Mouse (Mus musculus) inflammation-experienced regulatory T-cells, adult 6 months (primary cell): ENCODE results near the gene Draxin. TPM values are rescaled to one million over a fixed set of nuclear protein-coding genes. Genes with fewer than 3 reads are reported as not detected.
A peak's percentile ranks its signal among the peaks of the same experiment; 100 is the strongest.

Source experiments
- ATAC-seq: one replicate; pipeline ENCODE4 v1.8.0; 2017
- polyA plus RNA-seq, 3 experiments: library from polyadenylated mRNA; unstranded; fragments of 100-300 nt; shearing (Covaris generic); gene quantifications; one replicate each; pipeline ENCODE4 v1.2.1; 2017

The Draxin gene
- polyA plus RNA-seq, 3 experiments from 2014 or later = not detected

DNA sequence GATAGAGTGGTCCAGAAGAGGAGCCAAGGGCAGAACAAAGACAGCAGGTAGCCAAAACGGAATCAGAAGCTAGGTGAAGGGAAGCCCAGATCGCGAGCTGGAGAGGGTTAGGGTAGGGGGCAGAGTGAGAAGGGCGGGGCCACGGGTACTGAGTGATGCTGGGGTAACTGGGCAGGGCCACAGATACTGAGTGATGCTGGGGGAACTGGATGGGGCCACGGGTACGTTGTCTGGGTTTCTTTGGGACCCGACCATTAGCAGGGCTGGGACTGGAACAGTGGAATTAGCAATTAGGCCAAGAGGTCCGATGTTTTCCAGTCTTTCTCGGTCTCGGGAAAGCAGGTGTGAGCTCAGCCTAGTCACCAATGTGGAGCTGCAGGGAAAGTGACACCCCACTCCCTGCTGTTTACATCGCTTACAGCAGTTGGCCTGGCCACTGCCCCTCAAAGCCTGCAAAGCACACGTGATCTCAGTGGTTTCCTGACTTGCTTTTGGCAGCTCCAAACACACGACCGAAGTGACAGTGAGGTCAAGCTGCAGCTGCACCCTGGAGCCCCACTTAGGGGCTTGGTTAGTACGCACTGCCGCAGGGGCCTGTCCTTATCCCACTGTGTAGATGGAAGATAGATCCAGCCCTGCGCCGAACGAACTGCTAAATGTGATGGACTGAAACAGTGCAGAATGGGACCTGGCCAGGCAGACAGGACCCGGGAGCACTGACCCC lies 47.2 kb downstream of the Draxin start:
- ATAC-seq = no peak

DNA sequence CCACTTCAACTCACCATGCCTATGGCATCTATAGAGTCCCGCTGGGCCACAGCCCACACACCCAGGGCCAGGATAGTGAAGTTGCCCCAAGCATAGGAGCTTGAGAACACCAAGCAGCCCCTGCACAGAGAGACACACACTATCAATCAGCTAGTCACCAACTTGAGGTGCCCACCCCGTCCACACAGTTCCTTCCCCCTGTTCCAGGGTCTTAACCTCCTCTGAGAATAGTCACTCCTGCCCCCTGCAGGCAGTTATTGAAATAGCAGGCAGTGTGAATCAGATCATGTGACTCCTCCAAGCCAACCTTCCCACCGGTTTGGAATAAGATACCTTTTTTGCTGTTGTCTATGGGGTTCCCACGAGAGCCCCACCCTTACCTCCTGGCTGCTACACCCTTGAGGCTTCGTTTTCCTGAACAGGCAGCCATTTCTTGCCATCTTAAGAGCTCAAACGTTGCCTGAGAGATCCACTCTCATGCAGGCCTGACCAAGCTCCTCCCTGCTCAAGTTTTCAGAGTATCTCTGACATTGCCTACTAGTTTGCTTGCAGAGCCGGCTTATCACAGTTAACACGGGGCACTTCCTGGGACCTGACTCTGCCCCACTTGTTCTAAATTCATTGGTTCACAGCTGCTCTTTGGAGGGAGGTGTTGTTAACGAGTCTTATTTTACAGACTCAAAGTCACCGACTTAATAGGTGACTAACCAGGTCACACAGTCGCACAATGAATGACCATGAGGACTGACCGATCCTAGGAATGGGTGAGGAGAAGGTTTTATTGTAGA lies 48.0 kb downstream of the Draxin start:
- ATAC-seq = peak; percentile 68

DNA sequence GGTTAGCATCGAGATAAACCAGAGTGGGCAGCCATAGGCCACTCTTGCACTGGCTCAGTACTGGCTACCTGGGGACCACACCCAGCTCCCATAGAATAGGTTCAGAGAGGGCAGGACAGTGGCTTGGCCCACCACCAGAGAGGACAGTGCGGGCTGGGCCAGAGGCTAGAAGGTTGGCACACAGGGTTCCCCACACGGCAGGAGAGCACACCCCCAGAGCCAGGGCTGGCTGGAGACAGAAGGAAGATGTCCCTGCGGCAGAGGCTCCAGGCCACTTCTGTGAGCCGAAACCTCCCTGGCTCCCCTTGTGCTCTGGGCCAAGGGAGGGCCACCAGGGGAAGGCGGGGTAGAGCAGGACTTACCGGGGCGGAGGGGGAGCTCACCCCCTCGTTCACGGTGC lies 49.3 kb downstream of the Draxin start:
- ATAC-seq = no peak

DNA sequence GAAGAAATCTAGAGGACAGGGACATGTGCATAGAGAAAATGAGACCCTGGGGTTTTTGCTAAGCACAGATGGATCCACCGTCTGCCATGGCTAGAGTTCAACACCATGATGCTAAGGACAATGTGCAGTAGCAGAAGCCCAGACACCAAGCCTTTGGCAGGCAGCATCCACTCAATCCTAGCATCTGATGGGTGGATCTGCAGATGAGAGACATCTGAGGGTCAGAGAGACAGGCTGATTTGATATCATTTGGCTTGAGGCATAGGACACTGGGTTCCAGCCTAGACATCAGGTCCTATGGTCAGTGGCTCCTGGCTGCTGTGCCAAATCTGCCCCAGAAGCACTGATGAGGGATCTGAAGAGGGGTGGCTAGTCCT lies 49.9 kb downstream of the Draxin start:
- ATAC-seq = no peak

DNA sequence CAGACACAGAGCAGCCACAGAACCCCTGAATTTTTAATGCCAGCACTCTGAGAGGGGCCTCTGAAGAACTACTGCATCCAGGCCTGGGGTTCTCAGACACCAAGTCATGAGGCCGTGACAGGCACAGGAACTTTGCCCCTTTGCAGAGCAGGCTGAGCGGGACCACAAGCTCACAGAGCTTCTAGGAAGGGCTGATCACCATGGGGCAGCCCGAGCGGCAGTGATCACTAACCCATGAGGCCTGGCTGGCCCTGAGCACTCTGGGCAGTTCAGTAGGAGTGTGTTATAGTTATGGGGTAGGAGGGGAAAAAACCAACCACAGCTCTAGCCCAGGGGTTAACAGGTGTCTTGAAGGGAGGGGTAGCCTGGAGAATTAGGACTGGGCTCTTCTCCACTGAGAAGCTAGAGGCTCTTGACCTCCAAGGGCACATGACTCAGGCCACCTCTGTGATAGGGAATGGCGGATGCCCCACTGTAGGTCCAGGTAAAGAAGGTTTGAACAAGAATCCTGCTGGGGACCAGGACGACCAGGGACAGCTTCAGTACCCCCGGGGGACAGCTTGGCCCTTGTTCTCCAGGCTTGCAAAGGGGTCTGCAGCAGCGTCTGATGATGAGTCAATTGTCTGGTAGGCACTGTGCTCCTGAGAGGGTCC lies 50.4 kb downstream of the Draxin start:
- ATAC-seq = no peak

DNA sequence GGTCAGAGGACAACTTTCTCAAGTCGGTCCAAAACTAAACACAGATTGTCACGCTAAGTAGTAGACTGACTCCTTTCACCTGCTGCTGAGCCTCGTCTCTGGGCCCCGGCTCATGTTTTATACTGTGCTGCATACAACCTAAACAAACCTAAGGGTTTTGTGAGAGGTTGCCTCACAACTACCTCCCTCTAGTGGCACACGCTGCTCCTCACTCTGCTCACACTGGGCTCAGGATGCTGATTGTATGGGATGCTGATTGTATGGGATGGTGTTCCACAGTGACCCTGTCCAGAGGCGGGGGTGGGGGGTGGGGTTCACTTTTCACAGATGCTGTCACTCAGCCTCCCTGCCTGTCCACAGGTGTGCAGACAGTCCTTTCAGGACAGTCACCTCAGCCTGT lies 51.3 kb downstream of the Draxin start:
- no peak for ATAC-seq

DNA sequence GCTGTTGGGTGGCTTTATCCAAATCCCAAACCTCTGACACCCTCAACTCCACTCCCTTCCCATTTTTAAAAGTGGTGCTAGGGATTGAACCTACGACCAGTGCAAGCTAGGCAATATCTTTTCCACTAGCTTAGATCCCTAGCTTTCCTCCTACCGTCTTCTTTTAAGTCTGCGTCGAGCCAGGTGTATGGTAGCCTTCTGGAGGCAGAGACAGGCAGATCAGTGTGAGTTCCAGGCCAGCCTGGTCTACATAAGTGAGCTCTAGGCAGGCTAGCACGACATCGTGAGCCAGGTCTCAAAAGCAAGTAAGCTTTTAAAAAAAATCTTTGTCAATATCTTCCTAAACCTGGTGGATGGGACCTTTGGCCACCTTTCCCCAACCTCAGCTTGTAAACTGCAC lies 54.6 kb downstream of the Draxin start:
- no peak for ATAC-seq

DNA sequence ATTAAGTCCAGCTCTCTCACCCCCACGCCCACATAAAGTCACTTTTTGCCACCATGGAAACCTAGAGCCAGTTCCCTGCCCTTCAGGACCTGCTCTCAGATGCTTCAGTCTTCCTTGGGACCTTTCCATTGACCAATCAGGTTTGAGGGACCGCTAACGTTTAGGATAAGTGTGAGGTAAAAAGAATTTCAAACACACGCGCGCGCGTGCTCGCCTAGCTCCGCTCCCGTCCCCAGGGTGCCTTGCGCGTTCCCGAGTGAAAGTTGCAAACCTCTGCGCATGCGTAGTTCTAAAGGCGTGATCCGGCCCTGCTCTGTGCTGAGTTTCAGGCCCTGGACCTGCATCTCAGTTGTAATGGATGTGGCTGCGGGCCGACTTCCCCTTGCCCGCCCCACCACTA lies 55.2 kb downstream of the Draxin start:
- peak; percentile 75 for ATAC-seq

DNA sequence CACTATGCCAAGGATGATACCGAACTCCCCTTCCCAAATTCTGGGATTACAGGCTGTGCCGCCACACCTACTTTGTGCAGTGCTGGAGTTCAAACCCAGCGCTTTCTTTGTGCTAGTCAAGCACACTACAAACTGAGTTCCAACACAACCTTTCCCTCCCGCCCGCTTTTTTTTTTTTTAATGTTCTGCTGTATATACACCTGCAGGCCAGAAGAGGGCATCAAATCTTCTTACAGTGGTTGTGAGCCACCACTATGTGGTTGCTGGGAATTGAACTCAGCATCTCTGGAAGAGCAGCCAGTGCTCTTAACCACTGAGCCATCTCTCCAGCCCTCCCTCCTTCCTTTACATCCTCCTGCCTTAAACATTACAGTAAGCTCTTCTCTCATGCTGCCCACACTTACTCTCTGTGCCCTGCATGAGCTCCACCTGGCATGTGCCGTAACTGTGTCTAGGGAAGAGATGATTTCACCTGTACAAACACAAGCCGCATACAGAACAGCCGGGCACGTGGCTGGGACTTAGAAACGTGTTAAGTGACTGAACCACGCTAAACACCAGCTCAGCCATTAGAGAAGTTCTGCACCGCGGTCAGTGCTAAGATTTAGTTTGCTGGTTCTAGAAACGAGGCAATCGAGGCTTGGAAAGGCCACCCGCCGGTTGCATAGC lies 55.8 kb downstream of the Draxin start:
- ATAC-seq = peak; percentile 75

DNA sequence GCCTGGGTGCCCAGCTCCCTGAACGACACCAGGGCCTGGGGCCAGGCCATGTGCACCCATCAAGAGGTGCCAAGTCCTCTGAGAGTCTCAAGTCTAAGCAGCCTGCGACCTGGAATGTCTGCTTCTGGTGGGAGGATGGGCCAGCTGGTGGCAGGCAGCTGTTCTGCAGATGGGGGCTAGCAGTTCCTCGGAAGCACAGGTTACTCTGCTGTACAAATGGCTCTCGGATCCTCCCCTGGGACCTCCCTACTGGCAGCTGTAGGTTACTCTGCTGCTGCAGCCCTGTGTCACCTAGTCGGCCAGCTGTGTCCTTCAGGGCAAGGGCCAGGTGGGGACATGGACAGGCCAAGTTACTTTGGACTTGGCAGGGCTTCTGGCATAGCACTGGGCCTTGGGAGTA lies 59.0 kb downstream of the Draxin start:
- ATAC-seq = no peak

DNA sequence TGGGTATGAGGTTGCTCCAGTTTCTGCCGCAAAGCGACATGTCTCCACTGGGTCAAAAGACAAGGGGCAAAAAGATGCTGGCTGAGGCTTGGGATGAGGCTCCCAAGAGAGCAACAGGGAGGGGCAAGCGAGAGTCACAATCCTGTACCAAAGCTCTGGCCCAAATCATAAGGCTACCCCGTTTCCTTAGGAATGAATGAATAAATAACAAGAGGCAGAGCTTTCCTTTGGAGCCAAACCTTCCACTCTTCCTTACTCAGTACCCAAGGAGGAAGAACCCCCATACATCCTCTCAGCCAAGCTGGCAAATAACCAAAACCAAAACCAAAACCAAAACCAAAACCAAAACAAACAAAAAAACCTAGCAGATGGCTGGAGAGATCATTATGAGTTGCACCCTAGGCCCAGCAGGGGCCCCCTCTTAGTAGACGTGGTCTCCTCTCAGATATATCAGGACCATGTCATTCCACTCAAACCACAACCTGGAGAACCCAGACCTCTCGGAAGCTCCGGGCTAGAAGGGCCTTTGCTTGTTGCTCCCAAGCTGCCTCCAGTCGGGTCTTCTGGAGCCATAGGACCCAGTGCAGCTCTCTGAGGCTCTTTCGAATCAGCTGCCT lies 60.8 kb downstream of the Draxin start:
- ATAC-seq = peak; percentile 70

DNA sequence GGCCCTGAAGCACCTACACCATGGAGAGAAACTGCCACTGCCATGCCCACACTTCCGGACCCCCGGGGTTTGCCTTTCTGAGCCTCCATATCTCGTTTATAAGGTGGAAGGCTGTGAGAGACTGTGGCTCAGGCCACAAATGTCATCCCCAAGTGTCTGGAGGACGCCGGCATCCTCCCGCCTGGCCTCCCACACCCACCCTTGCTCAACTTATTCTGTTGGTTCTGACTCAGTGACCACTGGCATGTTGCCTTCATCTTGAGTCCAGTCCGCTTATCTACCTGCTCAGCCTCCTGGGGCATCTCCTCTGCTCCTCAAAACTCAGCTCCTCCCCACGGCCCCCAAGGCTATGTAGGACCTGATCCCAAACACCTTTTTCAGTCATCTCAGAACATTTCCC lies 63.2 kb downstream of the Draxin start:
- ATAC-seq = no peak

DNA sequence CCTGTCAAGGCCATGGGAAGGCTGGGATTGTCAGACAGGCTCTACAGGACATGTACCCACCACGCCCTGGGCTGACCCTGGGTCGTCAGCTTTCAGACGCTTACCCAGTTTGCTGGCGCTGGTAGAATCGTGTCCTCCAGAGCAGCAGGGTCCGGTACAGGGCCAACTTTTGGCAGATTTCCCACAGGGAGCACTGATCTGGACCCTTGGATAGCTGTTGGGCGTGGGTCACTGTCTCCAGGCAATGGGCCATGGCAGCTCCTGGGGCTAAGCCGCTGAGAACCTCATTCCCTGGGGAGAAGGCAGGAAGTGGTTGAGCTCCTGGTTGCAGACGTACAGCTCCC lies 64.1 kb downstream of the Draxin start:
- no peak for ATAC-seq

DNA sequence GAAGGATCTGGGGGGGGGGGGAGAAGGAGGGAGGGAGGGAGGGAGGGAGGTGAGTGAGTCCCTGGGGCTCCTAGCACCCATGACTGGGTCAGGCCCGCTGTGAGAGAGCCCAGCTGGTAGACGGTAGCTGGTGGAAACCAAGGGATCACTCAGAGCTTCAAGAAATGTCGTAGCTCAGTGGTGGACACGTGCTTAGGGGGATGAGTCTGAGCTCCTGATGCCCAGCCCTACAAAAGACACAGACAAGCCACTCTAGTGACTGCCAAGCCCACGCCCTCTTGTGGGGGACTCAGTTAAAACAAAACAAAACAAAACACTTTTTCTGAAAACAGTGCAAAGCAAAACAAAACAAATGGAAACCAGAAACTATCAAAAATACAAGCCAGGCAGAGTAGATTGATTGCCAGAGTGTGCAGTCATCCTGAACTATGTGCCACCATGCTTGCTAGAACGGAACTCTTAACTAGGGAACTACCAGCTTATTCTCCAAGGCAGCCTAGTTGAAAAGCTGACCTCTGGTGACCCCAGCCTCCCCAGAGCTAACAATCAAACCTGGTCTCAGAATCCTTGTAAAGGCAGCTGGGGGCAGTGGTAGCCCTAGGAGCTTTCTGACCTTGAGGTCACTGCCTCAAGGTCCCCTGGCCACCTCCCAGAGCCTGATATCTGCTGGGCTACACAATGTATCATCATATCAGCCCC lies 64.6 kb downstream of the Draxin start:
- ATAC-seq = no peak

DNA sequence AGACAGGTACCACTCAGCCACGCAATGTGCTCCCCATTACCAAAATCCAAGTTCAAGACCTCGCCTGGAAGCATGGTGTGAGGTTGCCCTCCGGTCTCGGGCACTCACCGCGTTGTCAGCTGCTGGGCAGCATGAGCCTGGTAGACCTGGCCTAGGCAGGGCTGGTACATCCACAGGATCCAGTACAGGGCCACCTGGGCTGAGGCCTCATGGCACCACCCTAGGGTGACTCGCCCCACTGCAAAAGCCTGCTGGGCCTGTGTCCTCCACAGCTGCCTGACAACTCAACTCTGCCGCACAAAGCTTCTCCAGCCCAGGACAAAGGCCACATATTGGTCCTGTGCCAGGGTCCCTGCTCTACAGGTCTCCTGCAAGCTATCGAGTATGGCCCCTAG lies 69.4 kb downstream of the Draxin start:
- no peak for ATAC-seq

DNA sequence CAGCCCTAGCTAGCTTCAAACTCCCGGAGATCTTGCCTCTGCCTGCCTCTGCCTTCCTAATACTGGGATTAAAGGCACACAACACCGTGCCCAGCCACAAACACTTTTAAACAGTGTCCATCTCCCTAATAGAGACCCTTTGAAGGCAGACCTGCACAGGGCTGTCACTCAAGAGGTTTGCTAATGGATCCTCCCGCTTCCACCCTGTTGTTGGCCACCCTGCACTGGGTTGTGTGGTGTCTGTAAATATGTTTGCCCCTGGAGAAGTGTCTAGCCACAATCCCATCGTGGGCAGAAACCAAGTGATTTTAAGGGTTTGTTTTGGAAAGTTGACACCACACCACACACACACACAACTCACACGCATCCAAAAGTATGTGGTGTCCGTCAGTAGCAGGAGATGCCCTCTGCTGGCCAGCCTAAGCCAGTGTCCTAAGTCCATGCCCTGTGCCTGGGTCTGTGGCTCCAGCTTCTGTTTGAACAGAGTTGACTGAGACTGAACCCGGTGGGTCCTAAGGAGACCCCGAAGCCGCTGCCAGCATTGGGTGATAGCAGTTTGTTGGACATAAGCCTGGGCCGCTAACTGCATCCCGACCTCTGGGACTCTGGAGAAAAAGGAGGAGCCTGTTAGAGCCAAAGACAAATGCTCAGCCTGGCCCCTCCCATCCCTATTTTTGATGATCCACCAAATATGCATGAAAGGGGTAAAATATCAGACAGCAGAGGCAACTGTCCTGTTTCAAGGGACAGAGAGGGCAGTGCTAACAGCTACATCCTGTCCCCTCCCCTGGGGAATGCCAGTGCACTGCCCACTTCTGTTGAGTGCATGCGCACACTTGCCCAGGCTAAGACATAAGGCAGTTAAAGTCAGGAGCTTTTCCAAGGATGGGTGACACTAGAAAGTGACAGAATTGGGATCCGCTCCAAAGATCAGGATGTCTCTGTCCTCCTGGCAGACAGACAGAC lies 70.1 kb downstream of the Draxin start:
- ATAC-seq = peak; percentile 32

DNA sequence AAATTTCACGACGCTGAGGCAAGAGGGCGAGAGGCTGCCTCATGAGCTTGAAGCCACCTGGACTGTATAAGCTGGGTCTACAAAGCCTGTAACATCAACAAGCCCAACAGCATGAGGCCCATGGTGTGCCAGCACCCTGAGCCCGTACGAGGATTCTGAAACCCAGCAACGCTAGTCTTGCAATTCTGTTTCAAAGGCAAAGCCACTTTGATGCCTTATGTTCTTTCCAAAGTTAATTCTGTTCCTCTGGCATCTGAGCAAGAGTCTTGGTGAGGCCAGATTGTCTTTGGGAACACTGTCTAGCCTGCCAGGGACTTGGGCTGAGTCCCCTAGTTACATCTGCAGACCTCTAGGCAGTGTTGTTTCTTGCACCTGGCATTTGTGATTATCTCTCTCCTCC lies 71.5 kb downstream of the Draxin start:
- no peak for ATAC-seq

DNA sequence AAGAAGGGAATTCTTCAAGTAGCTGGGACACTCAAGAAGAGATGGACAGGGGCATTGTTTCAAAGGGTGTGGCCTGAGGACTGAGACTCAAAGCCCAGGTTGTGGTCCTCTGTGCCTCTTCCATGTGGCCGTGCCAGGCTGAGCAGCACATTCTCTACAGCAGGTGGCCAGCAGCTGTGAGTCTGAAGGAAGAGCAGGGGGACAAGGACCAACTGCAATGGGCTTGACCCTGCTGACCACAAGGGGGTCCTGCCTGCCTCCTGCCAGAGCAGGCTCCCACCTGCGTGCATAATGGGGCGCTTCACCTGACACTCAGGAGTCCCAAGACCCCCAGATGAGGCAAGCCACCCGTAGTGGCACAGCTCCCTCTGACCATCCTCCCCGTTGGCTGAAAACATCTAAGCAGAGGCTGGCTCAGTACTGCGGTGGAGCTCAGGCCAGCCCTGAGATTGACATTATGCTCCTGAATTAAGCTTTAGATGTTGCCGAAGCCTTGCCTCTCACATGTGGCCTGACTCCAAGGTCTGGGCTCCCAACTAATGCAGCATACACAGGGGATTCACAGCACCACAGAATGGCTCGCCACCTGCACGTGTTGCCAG lies 72.2 kb downstream of the Draxin start:
- ATAC-seq = no peak

DNA sequence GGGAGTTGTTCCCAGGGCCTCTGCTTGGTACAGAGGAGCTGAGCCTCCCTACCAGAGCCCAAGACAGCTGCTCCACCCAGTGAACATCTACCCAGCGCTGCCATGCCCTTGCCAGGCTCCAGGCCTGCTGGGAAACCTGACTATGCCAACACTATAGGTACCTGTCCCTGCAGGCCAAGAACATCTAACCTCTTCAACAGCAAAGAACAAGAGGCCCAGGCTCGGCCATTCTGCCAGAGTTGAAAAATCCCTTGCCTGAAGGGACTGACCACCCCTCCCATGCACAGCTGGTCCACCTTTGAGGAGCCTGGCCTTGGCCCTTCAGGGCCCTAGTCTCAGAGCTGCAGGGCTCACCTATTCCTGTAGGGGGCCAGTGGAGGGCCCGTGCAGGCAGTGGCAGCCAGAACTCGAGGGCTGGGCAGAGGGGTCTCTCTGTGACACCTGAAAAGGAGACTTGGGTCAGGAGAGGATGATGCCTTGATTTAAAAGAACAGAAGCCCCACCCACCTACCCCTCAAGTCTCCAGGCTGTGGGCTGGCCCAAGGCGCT lies 72.8 kb downstream of the Draxin start:
- ATAC-seq = no peak

DNA sequence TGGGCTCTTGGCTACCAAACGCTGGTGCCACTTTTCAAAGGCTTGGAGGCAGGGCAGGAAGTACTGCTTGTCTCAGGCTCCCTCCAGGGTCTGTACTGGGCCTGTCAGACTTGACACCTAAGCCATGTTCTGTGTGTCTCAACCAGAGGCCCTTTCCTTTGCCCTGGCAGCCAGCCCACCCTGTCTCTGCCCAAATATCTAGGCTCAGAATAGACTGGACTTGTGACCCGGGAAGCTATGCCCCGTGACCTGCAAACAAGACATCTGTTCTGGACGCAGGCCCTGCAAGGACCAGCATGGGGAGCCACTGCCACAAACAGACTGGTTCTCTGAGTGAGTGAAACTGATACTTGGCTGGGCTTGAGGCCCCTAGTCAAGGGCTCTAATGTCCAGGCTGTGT lies 73.7 kb downstream of the Draxin start:
- no peak for ATAC-seq
